Mouse (Mus musculus): ENCODE measurements around the gene Tmem115. TPM values are rescaled to one million over a fixed set of nuclear protein-coding genes. Genes with fewer than 3 reads are reported as not detected.
"Not testable (repeated sequence)": the region's sequence is repeated elsewhere in the genome, so short reads cannot be mapped to it uniquely, and the experiment has no call there.

The Tmem115 gene
- polyA plus RNA-seq, 2 experiments: 8.3 to 15.7 TPM

GRCm38 (mm10) chr9:107565556-107565955, 31.8 kb downstream of the Tmem115 start:
- 30% methylated on average over 5 of the region's 5 CpGs for WGBS (ENCODE audit: insufficient replicate concordance)
- peaks cover 26 to 41% of the 10 kb centered on the region in 2 experiments for H3K4me1 ChIP-seq (replicated peaks; ENCODE audit: control insufficient read depth in 2 of 2, insufficient read depth in 2 of 2, low read length in 1 of 2)
- not testable (repeated sequence) for H3K4me2 ChIP-seq (ENCODE audit: low read depth); H3K36me3 ChIP-seq (replicated peaks; ENCODE audit: control insufficient read depth, insufficient read depth, low read depth); H3K27me3 ChIP-seq (ENCODE audit: control insufficient read depth, insufficient read depth, low read length); ATAC-seq (ENCODE audit: insufficient read depth); H3K4me3 ChIP-seq (ENCODE audit: insufficient read depth in 1 of 2, low read depth in 2 of 2, low read length in 2 of 2); H3K27ac ChIP-seq; H3K9ac ChIP-seq (replicated peaks); DNase-seq (ENCODE audit: low read depth in 3 of 3, low spot score in 3 of 3); H3K9me3 ChIP-seq (ENCODE audit: control insufficient read depth, low read length)
- 0 out of 2 replicates have a peak, but pooled peaks have one; percentile 46 for TF ChIP-seq CTCF (IDR thresholded peaks at IDR 0.05; ENCODE audit: low read depth)

- peaks cover 32 to 47% of the 10 kb centered on the region in 2 experiments for H3K4me1 ChIP-seq (replicated peaks; ENCODE audit: control insufficient read depth in 2 of 2, insufficient read depth in 2 of 2, low read length in 1 of 2)
- 48% methylated on average over 15 of the region's 15 CpGs for WGBS (ENCODE audit: insufficient replicate concordance)
- no peak overlapping the region for H3K9ac ChIP-seq (replicated peaks)
- DNase-seq (ENCODE audit: low read depth in 3 of 3, low spot score in 3 of 3) (no peak), ATAC-seq (ENCODE audit: insufficient read depth) (no peak)
- peaks cover 3% of the 10 kb centered on the region for H3K36me3 ChIP-seq (replicated peaks; ENCODE audit: control insufficient read depth, insufficient read depth, low read depth)
- TF ChIP-seq EP300 (IDR thresholded peaks at IDR 0.05; ENCODE audit: low read depth) (no peak), CTCF (IDR thresholded peaks at IDR 0.05; ENCODE audit: low read depth) (peak; percentile 97)
- H3K27me3 ChIP-seq (ENCODE audit: control insufficient read depth, insufficient read depth, low read length): no peaks in the 10 kb centered on the region
- peak overlapping the region; percentile 5 for H3K4me2 ChIP-seq (ENCODE audit: low read depth)
- H3K4me3 ChIP-seq (ENCODE audit: insufficient read depth in 1 of 2, low read depth in 2 of 2, low read length in 2 of 2): no peak overlapping the region
- no peak overlapping the region; the same call in 1 of the 2 replicates for H3K27ac ChIP-seq
- H3K9me3 ChIP-seq (ENCODE audit: control insufficient read depth, low read length): no peaks in the 10 kb centered on the region
These were observed 32.4 kb downstream of the Tmem115 start for GRCm38 (mm10) chr9:107566041-107566709.

GRCm38 (mm10) chr9:107566855-107567254, 33.1 kb downstream of the Tmem115 start:
- TF ChIP-seq EP300 (IDR thresholded peaks at IDR 0.05; ENCODE audit: low read depth): no peak
- TF ChIP-seq CTCF (IDR thresholded peaks at IDR 0.05; ENCODE audit: low read depth): no peak
- whole genome bisulfite sequencing (ENCODE audit: insufficient replicate concordance): 49% methylated on average over 3 of the region's 3 CpGs
- Histone ChIP-seq H3K4me3 (ENCODE audit: insufficient read depth in 1 of 2, low read depth in 2 of 2, low read length in 2 of 2) (no peak overlapping the region), H3K9ac (replicated peaks) (no peak overlapping the region), H3K9me3 (ENCODE audit: control insufficient read depth, low read length) (no peaks in the 10 kb centered on the region), H3K4me1 (replicated peaks; ENCODE audit: control insufficient read depth in 2 of 2, insufficient read depth in 2 of 2, low read length in 1 of 2) (peaks cover 39 to 54% of the 10 kb centered on the region in 2 experiments), H3K27ac (peak overlapping the region; percentile 38; the same call in 1 of the 2 replicates), H3K27me3 (ENCODE audit: control insufficient read depth, insufficient read depth, low read length) (no peaks in the 10 kb centered on the region), H3K4me2 (ENCODE audit: low read depth) (peak overlapping the region; percentile 0; the same call in 1 of the 2 replicates), H3K36me3 (replicated peaks; ENCODE audit: control insufficient read depth, insufficient read depth, low read depth) (peaks cover 3% of the 10 kb centered on the region)
- ATAC-seq (ENCODE audit: insufficient read depth) (no peak), DNase-seq (ENCODE audit: low read depth in 3 of 3, low spot score in 3 of 3) (no peak)

- DNase-seq (ENCODE audit: low read depth in 3 of 3, low spot score in 3 of 3): no peak
- peak within 1 kb of the TSS; percentile 86 to 88 for H3K4me3 ChIP-seq (ENCODE audit: insufficient read depth in 1 of 2, low read depth in 2 of 2, low read length in 2 of 2)
- peak within 1 kb of the TSS; percentile 84 for H3K27ac ChIP-seq
- TF ChIP-seq CTCF (IDR thresholded peaks at IDR 0.05; ENCODE audit: low read depth): no peak
- 45% methylated on average over 18 of the region's 18 CpGs for WGBS (ENCODE audit: insufficient replicate concordance)
- H3K27me3 ChIP-seq (ENCODE audit: control insufficient read depth, insufficient read depth, low read length): no peaks in the 10 kb centered on the region
- peak within 1 kb of the TSS; percentile 87 for H3K9ac ChIP-seq (replicated peaks)
- H3K4me2 ChIP-seq (ENCODE audit: low read depth): peak within 1 kb of the TSS; percentile 85
- no peak for ATAC-seq (ENCODE audit: insufficient read depth)
- no peaks in the 10 kb centered on the region for H3K9me3 ChIP-seq (ENCODE audit: control insufficient read depth, low read length)
- peaks cover 9% of the 10 kb centered on the region for H3K36me3 ChIP-seq (replicated peaks; ENCODE audit: control insufficient read depth, insufficient read depth, low read depth)
- peaks cover 49 to 60% of the 10 kb centered on the region in 2 experiments for H3K4me1 ChIP-seq (replicated peaks; ENCODE audit: control insufficient read depth in 2 of 2, insufficient read depth in 2 of 2, low read length in 1 of 2)
These were observed 34.1 kb downstream of the Tmem115 start, which contains the start of gene Hyal2 for GRCm38 (mm10) chr9:107567702-107568319. Hyal2 (plus strand) TSS chr9:107567945.

Measured in liver, embryonic 14.5 days (tissue).